Mouse (Mus musculus): Measurements from ENCODE around the gene Olfr809.

Gene Olfr809

DNA sequence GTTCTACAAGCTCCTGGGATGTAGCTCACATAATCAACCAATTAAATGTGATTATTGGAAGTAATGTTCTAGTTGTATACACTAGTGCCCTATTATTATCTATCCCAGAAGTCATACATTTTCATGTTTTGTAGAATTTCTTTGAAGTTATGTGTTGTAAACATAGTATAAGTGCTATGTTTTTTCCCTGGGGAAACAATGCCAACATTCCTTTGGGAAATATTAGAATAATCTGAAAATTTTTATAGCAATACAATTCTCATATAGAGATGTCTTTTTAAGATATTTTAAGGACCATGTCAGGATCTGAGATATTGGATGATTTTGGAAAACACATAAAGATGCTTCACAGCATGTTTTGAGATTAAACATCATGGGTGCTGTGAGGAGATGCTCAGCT lies at the start of gene Olfr809:
TSS of gene Olfr809 (plus strand) at position 301 of the 400 bp plus-strand sequence.
- no peak for DNase-seq (ENCODE audit: low read depth, low spot score)

DNA sequence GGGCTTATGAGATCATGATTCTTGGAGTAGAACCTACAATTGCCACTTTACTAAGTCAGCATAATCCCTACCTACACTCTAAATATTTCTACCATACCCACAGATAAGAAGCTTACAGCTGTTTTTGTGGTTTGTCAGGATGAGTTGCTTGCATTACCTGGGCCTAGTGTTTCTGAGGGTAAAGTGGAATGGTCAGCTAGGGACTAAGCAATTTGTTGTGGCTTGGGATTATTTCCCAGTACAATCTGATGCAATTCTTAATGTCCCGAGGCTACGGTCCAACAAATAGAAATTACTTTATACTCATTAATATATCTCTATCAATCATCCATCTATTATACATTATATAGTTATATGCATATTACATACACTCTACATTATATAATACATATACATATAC lies 45.2 kb upstream of the Olfr809 start, which contains the start of gene Olfr805:
TSS of gene Olfr805 (minus strand) at position 101 of the 400 bp plus-strand sequence.
- no peak for DNase-seq (ENCODE audit: low read depth, low spot score)

DNA sequence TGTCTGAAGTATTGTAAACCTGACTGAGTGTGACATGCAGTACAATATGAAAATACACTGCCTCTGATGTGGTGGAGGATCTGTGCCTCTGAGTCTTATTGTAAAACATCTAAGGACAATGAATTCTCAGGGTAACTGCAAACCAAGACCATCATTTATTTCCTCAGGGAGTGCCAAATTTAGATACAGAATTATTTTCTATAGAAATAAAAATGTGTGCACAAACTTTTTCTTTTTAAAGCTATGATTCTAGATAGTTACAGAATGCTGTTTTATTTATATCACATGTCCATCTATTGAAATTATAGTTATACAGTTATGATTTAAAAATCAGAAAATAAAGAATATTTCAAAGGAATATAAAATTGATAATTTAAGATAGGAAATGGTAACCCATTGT lies 32.6 kb upstream of the Olfr809 start, which contains the start of gene Olfr806:
TSS of gene Olfr806 (minus strand) at position 101 of the 400 bp plus-strand sequence.
- DNase-seq (ENCODE audit: low read depth, low spot score): no peak

DNA sequence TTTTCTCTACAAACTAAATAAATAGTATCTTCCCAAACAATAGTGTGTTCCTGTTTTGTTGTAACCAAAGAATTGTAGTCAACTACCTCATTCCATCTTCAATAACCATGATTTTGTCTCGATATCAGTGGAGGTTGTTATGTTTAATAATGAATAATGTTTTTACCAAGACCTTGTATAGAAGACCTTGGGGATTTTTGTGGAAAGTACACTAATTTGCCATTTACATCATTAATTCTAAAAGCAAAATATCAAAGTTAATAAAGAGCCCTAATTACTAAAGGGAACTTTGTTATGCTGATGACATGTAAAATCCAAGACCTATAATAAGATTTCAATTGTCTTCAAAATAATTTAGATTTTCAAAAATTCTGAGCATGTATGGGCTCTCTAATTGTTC lies 16.7 kb upstream of the Olfr809 start, which contains the start of gene Olfr807:
TSS of gene Olfr807 (minus strand) at position 101 of the 400 bp plus-strand sequence.
- DNase-seq (ENCODE audit: low read depth, low spot score): no peak

DNA sequence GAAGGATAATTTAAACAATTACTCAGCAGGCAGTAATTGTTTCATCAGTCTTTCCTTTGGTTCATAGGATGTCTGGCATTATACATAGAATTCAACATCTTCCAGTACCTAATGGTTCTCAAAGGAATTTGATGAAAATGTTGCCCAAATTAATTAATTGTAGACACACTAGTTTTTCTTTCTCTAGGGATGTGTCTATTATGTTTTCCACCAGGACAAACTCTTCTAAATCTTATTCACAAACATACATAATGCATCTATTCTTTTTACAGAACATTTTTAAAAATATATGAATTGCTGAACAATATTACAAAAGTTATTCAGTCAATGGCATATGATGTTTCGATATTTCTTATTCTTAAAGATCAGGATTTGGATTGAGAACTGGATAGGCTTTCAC lies 9.3 kb upstream of the Olfr809 start, which contains the start of gene Olfr808:
TSS of gene Olfr808 (plus strand) at position 301 of the 400 bp plus-strand sequence.
- DNase-seq (ENCODE audit: low read depth, low spot score): no peak

DNA sequence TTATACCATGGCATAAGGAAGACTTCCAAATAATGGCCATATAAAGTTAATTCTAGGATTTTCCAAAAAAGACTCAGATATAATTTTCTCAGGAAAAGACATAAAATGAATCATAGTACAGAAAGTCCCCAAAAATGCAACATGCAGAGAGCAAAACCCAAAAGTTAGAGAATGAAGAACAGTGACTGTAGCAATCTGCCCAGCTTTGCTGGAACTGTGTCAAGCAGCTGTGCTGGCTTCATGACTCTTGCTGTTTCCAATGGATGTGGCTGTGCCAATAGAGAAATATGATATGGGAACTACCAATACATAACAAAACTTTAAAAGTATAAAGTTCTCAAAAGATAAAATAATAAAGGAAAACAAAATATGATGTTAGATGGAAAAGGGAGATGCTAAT lies 3.7 kb downstream of the Olfr809 start:
- DNase-seq (ENCODE audit: low read depth, low spot score): no peak

DNA sequence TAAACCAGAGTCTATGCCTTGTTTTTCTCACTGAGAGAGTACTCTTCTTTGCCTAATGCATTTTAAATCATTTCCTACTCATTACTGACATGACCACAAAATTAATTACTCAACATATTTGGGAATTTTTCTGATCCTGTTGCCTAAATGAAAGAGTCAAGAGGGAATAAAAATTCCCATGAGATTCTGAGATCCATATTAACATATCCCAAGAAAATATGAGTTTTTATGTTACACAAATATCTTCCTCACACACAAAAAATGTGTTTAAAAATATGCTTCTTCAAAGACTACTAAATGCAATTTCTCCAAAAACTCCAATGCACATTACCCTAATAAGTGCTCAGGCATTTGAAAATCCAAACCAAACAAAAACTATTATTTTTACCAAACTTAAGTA lies 20.4 kb downstream of the Olfr809 start, which contains the start of gene Olfr810:
TSS of gene Olfr810 (minus strand) at position 101 of the 400 bp plus-strand sequence.
- DNase-seq (ENCODE audit: low read depth, low spot score): no peak

DNA sequence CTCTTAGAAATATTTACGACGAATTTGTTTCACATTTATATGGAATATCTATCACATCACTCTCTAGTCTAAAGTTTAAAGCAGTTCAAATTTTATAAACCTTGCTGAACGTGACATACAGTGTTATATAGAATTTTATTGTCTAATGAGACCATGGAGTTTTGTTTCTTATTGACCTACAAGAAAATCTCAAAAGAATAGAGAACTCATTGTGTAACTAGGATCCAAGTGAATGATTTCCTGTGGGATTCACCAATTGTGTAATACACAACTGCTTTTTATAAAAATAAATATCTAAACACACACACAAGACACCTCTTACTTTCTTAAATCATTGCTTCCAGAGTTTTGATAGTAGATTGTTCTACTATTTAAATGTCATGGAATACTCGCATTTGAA lies 29.9 kb downstream of the Olfr809 start, which contains the start of gene Olfr811:
TSS of gene Olfr811 (minus strand) at position 101 of the 400 bp plus-strand sequence.
- no peak for DNase-seq (ENCODE audit: low read depth, low spot score)

Measured in retina, adult 2 months (tissue).